Mouse (Mus musculus) heart, postnatal 4 days (tissue): Measurements from ENCODE around the gene 1110002E22Rik. TPM values are rescaled to one million over a fixed set of nuclear protein-coding genes. Genes with fewer than 3 reads are reported as not detected.

ENCODE experiments used
- DNase-seq: peaks from one replicate; pipeline ENCODE4 v3.0.0; 2021
- total RNA-seq, 2 experiments: library from RNA; stranded (reverse); gene quantifications; 2 replicates each; pipeline ENCODE4 v1.2.3; 2021

1110002E22Rik gene
- total RNA-seq, 2 experiments from 2014 or later = 56.0 to 60.4 TPM

GRCm38 (mm10) chr3:138110910-138111782, 46.3 kb downstream of the 1110002E22Rik start:
- no peak for DNase-seq

DNA sequence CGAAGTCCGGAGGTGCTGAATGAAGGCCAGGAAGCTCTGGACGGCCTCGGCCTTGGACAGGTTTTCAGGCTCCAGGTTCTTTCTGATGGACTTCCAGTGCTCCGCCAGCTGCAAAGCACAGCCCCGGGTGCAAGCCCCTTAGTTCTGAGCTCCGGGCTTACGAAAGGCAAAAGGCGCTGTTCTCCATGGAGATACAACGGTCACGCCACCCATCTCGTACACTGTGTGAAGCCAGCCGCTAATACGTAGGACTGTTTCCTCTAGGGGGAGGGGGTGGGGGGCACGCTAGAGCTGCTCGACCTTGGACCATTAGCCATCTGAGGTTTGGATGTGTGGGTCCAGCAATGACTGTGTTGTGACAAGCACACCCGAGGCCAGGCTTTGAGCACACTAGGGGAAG, 49.3 kb downstream of the 1110002E22Rik start:
- no peak for DNase-seq

DNA sequence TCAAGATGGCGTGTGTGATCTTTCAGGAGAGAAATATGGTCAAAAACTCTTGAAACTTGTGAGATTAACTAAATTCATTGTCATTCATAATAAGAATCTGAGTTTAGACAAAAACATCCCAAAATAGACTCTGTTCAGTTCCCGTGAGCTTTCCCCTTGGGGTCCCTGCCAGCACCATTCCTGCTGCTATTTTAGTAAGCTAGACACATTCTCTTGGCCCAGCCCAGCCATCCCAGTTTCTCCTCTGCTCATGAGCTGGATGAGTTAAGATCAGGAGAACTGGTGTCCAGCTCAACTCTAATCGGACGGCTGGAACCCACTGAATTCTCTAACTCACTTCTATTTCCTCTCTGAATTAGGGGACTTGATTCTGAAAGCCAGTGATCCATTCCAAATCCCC, 52.0 kb downstream of the 1110002E22Rik start:
- DNase-seq = peak; percentile 81

DNA sequence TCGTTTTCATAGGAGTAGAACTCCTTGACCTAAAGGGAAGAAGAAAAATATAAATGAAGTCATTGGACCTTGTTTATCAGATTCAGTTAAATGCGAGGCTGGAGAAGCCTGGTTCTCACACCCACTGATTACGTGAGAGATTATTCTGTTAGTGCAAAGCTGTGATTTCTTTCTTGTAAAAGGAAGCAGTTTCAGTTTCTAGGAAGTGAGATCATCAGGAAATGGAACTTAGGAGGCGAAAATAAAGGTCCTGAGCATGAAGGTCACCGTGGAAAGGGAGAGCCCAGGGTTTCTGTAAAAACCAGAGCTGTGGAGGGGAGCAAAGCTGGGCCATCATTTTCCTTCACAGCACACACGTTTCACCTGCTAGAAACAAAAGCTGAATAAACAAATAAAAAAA, 53.5 kb downstream of the 1110002E22Rik start:
- DNase-seq = no peak

GRCm38 (mm10) chr3:138118831-138119230, 54.0 kb downstream of the 1110002E22Rik start:
- DNase-seq = no peak

GRCm38 (mm10) chr3:138119444-138120105, 54.7 kb downstream of the 1110002E22Rik start:
- DNase-seq = peak; percentile 50

DNA sequence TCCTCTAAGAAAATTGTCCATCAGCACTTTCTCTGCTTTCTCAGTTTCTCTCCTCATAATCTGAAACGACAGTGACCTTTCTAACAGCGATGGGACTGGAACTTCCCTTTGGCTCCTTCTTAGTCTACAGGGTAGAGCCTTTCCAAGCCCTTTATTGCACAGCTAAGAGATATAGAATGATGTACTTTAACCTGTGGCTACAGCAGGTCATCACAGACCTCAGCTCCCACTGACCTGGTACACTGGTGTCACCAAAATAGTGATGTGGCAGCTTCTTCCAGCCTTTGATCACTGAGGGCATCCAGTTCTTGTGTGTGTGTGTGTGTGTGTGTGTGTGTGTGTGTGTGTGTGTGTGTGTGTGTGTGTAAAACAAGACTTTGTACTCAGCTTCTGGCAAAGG, 56.6 kb downstream of the 1110002E22Rik start:
- no peak for DNase-seq

DNA sequence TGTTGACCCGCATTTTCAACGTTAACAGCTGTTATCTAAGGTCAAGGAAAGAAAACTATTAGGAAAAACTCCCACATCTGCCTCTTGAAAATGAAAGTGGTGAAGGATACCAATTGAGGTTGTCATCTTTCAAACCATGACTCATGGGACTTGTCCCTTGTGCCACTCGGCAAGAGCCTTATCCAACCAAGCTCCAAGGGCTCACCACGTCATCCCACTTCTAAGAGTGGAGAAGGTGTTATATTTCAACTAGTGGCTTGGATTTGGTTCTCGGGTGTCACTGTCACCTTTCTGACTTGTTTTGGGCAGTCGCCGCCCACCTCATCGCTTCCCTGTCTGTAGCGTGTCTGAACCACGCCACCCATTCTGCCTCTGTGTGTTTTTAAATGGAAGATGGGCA, 59.0 kb downstream of the 1110002E22Rik start:
- no peak for DNase-seq

GRCm38 (mm10) chr3:138129110-138129509, 64.3 kb downstream of the 1110002E22Rik start:
- no peak for DNase-seq

DNA sequence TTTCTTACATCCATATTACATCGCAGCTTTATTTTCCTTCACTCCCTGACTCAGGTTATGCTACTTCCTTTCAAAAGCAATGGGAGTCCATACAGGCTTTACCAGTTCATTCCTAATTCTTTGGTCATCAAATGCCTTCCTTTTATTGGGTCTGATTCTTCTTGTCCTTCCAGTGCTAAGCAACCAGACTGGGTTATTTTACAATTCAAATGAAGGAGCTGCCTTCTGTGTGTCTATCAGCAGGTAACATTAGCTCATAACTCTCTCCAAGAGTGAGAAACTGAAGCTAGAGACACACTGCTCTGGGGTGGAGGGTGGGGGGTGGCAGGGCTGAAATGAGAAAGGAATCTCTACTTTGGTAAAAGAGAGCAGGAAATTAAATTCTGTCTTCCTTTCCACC, 65.8 kb downstream of the 1110002E22Rik start:
- DNase-seq = no peak

Other genes with a start within 250 kb of the 1110002E22Rik start
- gene H2afz, start 200.6 kb upstream of the 1110002E22Rik start, total RNA-seq = 100 to 1,000 TPM; 306 to 315 TPM
- 10 to 100 TPM; 10.6 to 11.8 TPM for gene Dnajb14, start 197.4 kb upstream of the 1110002E22Rik start, total RNA-seq
- gene Lamtor3, start 146.5 kb upstream of the 1110002E22Rik start, total RNA-seq = 10 to 100 TPM; 74.1 to 79.4 TPM
- gene Dapp1, start 83.5 kb upstream of the 1110002E22Rik start, total RNA-seq = 1 to 10 TPM; 7.6 to 7.8 TPM
- 1 to 10 TPM in 1 of 2 experiments, under 1 TPM in 1; 0.48 to 1.0 TPM for gene Gm5105, start 2.3 kb downstream of the 1110002E22Rik start, total RNA-seq
- 1 to 10 TPM; 4.4 to 6.1 TPM for gene Trmt10a, start 78.4 kb downstream of the 1110002E22Rik start, total RNA-seq
- 1 to 10 TPM; 8.9 to 9.9 TPM for gene Mttp, start 79.9 kb downstream of the 1110002E22Rik start, total RNA-seq
- not detected for gene 4930579F01Rik, start 128.8 kb downstream of the 1110002E22Rik start, total RNA-seq
- gene Adh7, start 152.7 kb downstream of the 1110002E22Rik start, total RNA-seq = not detected
- gene Adh1, start 195.9 kb downstream of the 1110002E22Rik start, total RNA-seq = 10 to 100 TPM; 13.3 to 13.5 TPM
- gene Adh6a, start 248.2 kb downstream of the 1110002E22Rik start, total RNA-seq = not detected